Mouse (Mus musculus): Measurements from ENCODE around the gene Galntl6. TPM values are rescaled to one million over a fixed set of nuclear protein-coding genes. Genes with fewer than 3 reads are reported as not detected.

Galntl6 gene
- polyA plus RNA-seq, 1 experiment: not detected

- TF ChIP-seq POLR2A (IDR thresholded peaks at IDR 0.05; ENCODE audit: low read depth, low read length): no peak
- no peak for TF ChIP-seq CTCF (IDR thresholded peaks at IDR 0.05; ENCODE audit: extremely low read depth, insufficient read depth, insufficient read length, insufficient replicate concordance)
- no peaks in the 10 kb centered on the region for H3K27me3 ChIP-seq (ENCODE audit: control insufficient read depth, insufficient read depth, low read length)
- no peaks in the 10 kb centered on the region for H3K36me3 ChIP-seq (ENCODE audit: control insufficient read depth, insufficient read depth, low read length)
- H3K4me1 ChIP-seq (ENCODE audit: control insufficient read depth, insufficient read depth, insufficient read length): no peaks in the 10 kb centered on the region
- no peak for DNase-seq (ENCODE audit: low read depth in 1 of 2, low spot score in 2 of 2)
- 31% methylated on average over 6 of the region's 6 CpGs for WGBS
- H3K4me3 ChIP-seq (ENCODE audit: extremely low read depth, insufficient read depth, insufficient read length): no peak overlapping the region
- no peak overlapping the region for H3K27ac ChIP-seq (ENCODE audit: insufficient read depth, low read length)
Measured at GRCm38 (mm10) chr8:57966676-57967075, 945.8 kb downstream of the Galntl6 start.

DNA sequence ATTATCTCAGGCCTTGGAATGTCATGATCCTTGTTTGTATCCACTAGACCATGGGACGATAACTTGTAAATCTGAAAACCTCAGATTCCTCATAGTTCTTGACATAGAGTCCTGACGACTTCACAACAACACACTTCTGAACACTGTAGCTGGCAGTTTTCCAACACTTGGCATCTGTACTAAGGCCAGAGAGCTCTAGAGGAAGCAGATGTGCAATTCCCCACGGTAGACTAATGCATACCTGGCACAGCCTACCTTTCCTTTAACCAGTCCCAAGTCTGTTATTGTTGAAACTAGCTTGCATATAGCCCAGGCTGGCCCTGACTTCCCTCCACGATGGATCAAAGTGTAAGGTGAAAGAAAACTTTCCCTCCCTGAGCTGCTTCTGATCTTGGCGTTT lies 946.9 kb downstream of the Galntl6 start:
- WGBS: 56% methylated on average over 5 of the region's 5 CpGs
- no peak overlapping the region for H3K4me3 ChIP-seq (ENCODE audit: extremely low read depth, insufficient read depth, insufficient read length)
- TF ChIP-seq CTCF (IDR thresholded peaks at IDR 0.05; ENCODE audit: extremely low read depth, insufficient read depth, insufficient read length, insufficient replicate concordance): no peak
- no peak for TF ChIP-seq POLR2A (IDR thresholded peaks at IDR 0.05; ENCODE audit: low read depth, low read length)
- no peak for DNase-seq (ENCODE audit: low read depth in 1 of 2, low spot score in 2 of 2)
- H3K27ac ChIP-seq (ENCODE audit: insufficient read depth, low read length): no peak overlapping the region
- H3K36me3 ChIP-seq (ENCODE audit: control insufficient read depth, insufficient read depth, low read length): no peaks in the 10 kb centered on the region
- no peaks in the 10 kb centered on the region for H3K27me3 ChIP-seq (ENCODE audit: control insufficient read depth, insufficient read depth, low read length)
- H3K4me1 ChIP-seq (ENCODE audit: control insufficient read depth, insufficient read depth, insufficient read length): no peaks in the 10 kb centered on the region

DNA sequence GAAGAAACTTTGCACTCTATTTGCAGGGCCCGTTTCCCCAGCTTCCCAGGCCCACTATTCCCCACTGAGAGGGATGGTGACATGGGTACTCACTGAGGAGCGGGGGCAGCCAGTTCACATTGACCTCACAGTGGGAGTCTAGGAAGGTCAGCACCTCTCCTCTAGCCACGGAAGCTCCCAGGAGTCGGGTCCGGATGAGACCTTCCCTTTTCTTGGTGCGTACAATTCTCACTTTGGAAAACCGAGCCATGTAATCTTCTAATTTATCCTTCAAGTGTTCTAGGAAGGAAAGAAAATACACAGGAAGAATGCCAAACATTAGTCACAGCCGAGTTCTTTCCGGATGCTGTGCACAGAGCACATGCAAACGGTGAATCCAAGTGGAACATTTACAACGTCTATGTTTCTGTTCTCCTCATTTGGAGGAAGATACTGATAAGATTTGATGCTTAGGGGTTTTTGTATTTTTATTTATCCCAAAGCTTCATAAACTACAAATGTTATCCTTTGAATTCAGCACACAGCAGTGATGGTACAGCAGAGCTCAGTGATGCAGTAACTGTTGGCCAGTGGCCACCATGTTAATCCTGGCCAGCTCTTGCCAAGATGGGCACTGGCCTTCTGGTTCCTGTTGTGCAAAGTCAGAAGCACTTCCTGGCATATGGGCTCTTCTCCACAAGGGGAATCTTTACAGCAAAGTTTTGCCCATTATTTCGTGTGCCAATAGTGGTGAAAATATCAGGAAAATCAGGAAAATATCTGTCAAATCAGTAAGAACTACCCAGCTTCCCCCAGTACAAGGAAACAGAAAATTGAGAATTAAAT lies 949.9 kb downstream of the Galntl6 start:
- Histone ChIP-seq H3K4me1 (ENCODE audit: control insufficient read depth, insufficient read depth, insufficient read length) (no peaks in the 10 kb centered on the region), H3K36me3 (ENCODE audit: control insufficient read depth, insufficient read depth, low read length) (no peaks in the 10 kb centered on the region), H3K4me3 (ENCODE audit: extremely low read depth, insufficient read depth, insufficient read length) (no peak overlapping the region), H3K27ac (ENCODE audit: insufficient read depth, low read length) (no peak overlapping the region), H3K27me3 (ENCODE audit: control insufficient read depth, insufficient read depth, low read length) (no peaks in the 10 kb centered on the region)
- 71% methylated on average over 12 of the region's 12 CpGs for WGBS
- TF ChIP-seq CTCF (IDR thresholded peaks at IDR 0.05; ENCODE audit: extremely low read depth, insufficient read depth, insufficient read length, insufficient replicate concordance): no peak
- no peak for TF ChIP-seq POLR2A (IDR thresholded peaks at IDR 0.05; ENCODE audit: low read depth, low read length)
- DNase-seq (ENCODE audit: low read depth in 1 of 2, low spot score in 2 of 2): no peak

GRCm38 (mm10) chr8:57959136-57959535 lies 953.3 kb downstream of the Galntl6 start:
- WGBS: 80% methylated on average over 3 of the region's 3 CpGs
- no peak overlapping the region for H3K27ac ChIP-seq (ENCODE audit: insufficient read depth, low read length)
- DNase-seq (ENCODE audit: low read depth in 1 of 2, low spot score in 2 of 2): no peak
- no peak for TF ChIP-seq POLR2A (IDR thresholded peaks at IDR 0.05; ENCODE audit: low read depth, low read length)
- H3K27me3 ChIP-seq (ENCODE audit: control insufficient read depth, insufficient read depth, low read length): no peaks in the 10 kb centered on the region
- H3K36me3 ChIP-seq (ENCODE audit: control insufficient read depth, insufficient read depth, low read length): no peaks in the 10 kb centered on the region
- H3K4me3 ChIP-seq (ENCODE audit: extremely low read depth, insufficient read depth, insufficient read length): no peak overlapping the region
- no peaks in the 10 kb centered on the region for H3K4me1 ChIP-seq (ENCODE audit: control insufficient read depth, insufficient read depth, insufficient read length)

- DNase-seq (ENCODE audit: low read depth in 1 of 2, low spot score in 2 of 2): no peak
- Histone ChIP-seq H3K4me1 (ENCODE audit: control insufficient read depth, insufficient read depth, insufficient read length) (no peaks in the 10 kb centered on the region), H3K36me3 (ENCODE audit: control insufficient read depth, insufficient read depth, low read length) (no peaks in the 10 kb centered on the region), H3K27me3 (ENCODE audit: control insufficient read depth, insufficient read depth, low read length) (no peaks in the 10 kb centered on the region), H3K4me3 (ENCODE audit: extremely low read depth, insufficient read depth, insufficient read length) (no peak overlapping the region), H3K27ac (ENCODE audit: insufficient read depth, low read length) (no peak overlapping the region)
- WGBS: 57% methylated on average over 16 of the region's 16 CpGs
- TF ChIP-seq POLR2A (IDR thresholded peaks at IDR 0.05; ENCODE audit: low read depth, low read length) (no peak), CTCF (IDR thresholded peaks at IDR 0.05; ENCODE audit: extremely low read depth, insufficient read depth, insufficient read length, insufficient replicate concordance) (no peak)
Measured at GRCm38 (mm10) chr8:57958121-57958901, 954.1 kb downstream of the Galntl6 start.

DNA sequence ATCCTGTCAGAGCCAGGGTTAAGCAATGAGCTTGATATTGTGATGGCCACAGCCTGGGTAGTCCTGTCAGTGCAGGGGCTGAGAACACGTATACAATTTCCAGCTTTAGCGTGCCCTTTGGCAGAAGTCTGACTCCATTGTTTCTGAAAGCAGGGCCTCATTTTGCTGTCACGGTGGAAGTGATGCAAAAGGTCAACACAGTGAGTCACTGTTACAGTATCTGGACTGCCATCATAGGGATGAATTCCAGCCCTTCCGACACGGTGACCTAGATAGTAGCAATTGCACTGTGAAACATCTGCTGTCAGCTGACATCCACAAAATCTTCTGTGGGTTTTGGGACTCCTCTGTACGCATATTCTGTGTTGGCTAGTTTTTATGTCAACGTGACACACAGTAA lies 956.9 kb downstream of the Galntl6 start:
- H3K36me3 ChIP-seq (ENCODE audit: control insufficient read depth, insufficient read depth, low read length): no peaks in the 10 kb centered on the region
- WGBS: 83% methylated on average over 7 of the region's 7 CpGs
- no peaks in the 10 kb centered on the region for H3K4me1 ChIP-seq (ENCODE audit: control insufficient read depth, insufficient read depth, insufficient read length)
- no peak for TF ChIP-seq CTCF (IDR thresholded peaks at IDR 0.05; ENCODE audit: extremely low read depth, insufficient read depth, insufficient read length, insufficient replicate concordance)
- no peak for TF ChIP-seq POLR2A (IDR thresholded peaks at IDR 0.05; ENCODE audit: low read depth, low read length)
- no peak overlapping the region for H3K27ac ChIP-seq (ENCODE audit: insufficient read depth, low read length)
- no peak overlapping the region for H3K4me3 ChIP-seq (ENCODE audit: extremely low read depth, insufficient read depth, insufficient read length)
- H3K27me3 ChIP-seq (ENCODE audit: control insufficient read depth, insufficient read depth, low read length): no peaks in the 10 kb centered on the region
- DNase-seq (ENCODE audit: low read depth in 1 of 2, low spot score in 2 of 2): no peak

DNA sequence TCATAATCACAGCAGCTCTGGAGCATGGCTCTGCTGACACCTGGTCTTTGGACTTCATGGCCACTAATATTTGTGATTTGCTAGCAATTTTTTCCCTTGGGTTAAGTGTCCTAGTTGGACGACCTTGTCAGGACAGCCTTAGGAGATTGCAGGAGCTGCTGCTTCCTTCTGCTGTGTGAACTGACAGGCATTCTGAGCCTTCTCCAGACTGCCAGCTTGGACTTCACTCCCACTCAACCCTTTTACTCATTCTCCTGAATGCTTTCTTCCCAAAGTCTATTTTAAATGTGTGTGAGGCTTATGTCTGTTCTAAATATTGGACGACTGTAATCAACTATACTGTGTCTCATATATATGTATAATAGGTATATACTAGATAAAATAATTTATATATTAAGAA lies 971.3 kb downstream of the Galntl6 start:
- no peak for DNase-seq (ENCODE audit: low read depth in 1 of 2, low spot score in 2 of 2)
- Histone ChIP-seq H3K27me3 (ENCODE audit: control insufficient read depth, insufficient read depth, low read length) (no peaks in the 10 kb centered on the region), H3K4me1 (ENCODE audit: control insufficient read depth, insufficient read depth, insufficient read length) (no peaks in the 10 kb centered on the region), H3K36me3 (ENCODE audit: control insufficient read depth, insufficient read depth, low read length) (no peaks in the 10 kb centered on the region), H3K4me3 (ENCODE audit: extremely low read depth, insufficient read depth, insufficient read length) (no peak overlapping the region), H3K27ac (ENCODE audit: insufficient read depth, low read length) (no peak overlapping the region)
- 64% methylated on average over 2 of the region's 2 CpGs for WGBS
- TF ChIP-seq CTCF (IDR thresholded peaks at IDR 0.05; ENCODE audit: extremely low read depth, insufficient read depth, insufficient read length, insufficient replicate concordance) (no peak), POLR2A (IDR thresholded peaks at IDR 0.05; ENCODE audit: low read depth, low read length) (no peak)
